8 mouse cellular contexts compared by ENCODE assay signal in the genomic region with DNA sequence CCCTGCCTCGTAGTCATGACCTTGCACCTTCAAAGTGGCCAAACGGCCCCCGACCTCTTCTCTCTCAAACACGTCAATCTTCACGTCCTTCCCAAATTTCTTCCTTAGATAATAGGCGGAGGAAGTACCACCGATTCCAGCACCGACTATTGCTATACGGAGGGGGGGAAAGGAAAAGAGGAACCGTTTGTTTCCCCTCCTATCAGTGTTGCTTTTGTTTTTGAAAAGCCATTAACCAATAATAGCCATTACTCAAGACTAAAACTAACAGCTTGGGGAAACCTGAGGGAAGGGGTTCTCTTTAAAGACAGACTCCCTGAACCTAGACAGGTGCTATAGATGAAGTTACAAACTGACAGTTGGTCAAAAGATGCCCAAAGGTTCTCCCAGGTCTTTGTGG. TPM values are rescaled to one million over a fixed set of nuclear protein-coding genes. Genes with fewer than 3 reads are reported as not detected.
DNase-seq lines count a peak whose midpoint lies in the region; ATAC-seq and TF ChIP-seq lines count a peak whose summit lies in the region.

No protein-coding gene starts in this region.

- TF ChIP-seq CTCF in kidney, adult 2 months (conservative IDR thresholded peaks at IDR 0.05; ENCODE audit: insufficient read depth, insufficient read length, low read depth, low read length) = no peak
- no peak for TF ChIP-seq CTCF in brain, embryonic 14.5 days (IDR thresholded peaks at IDR 0.05; ENCODE audit: borderline replicate concordance, extremely low read depth, insufficient read depth, insufficient read length)

- peak overlapping the region; percentile 80 for H3K4me2 ChIP-seq in hindbrain, embryonic 16.5 days (ENCODE audit: low read length)
- peak overlapping the region; percentile 63 for H3K4me2 ChIP-seq in midbrain, embryonic 15.5 days

- H3K9me3 ChIP-seq in hindbrain, embryonic 16.5 days (ENCODE audit: control insufficient read depth, low read length) = no peaks in the 10 kb centered on the region
- no peaks in the 10 kb centered on the region for H3K9me3 ChIP-seq in midbrain, embryonic 15.5 days

- no peaks in the 10 kb centered on the region for H3K27me3 ChIP-seq in kidney, adult 2 months (replicated peaks; ENCODE audit: control insufficient read depth, insufficient read depth, low read length)
- H3K27me3 ChIP-seq in hindbrain, embryonic 16.5 days (replicated peaks; ENCODE audit: control insufficient read depth, insufficient read depth, low read length) = no peaks in the 10 kb centered on the region
- H3K27me3 ChIP-seq in midbrain, embryonic 15.5 days (replicated peaks) = no peaks in the 10 kb centered on the region

- peaks cover 7% of the 10 kb centered on the region; the same call in 1 of the 2 replicates for H3K36me3 ChIP-seq in kidney, adult 2 months (ENCODE audit: control insufficient read depth, insufficient read depth, low read length)
- peaks cover 15% of the 10 kb centered on the region for H3K36me3 ChIP-seq in hindbrain, embryonic 16.5 days (ENCODE audit: control insufficient read depth, insufficient read depth, low read length)
- H3K36me3 ChIP-seq in midbrain, embryonic 15.5 days (replicated peaks) = peaks cover 13% of the 10 kb centered on the region

- H3K27ac ChIP-seq in kidney, adult 2 months (ENCODE audit: insufficient read depth, low read depth, low read length) = no peak overlapping the region
- H3K27ac ChIP-seq in hindbrain, embryonic 16.5 days (ENCODE audit: low read depth, low read length) = peak overlapping the region; percentile 94
- peak overlapping the region; percentile 93 for H3K27ac ChIP-seq in midbrain, embryonic 15.5 days

- peak overlapping the region; percentile 94 for H3K9ac ChIP-seq in hindbrain, embryonic 16.5 days (ENCODE audit: low read depth, low read length)
- peak overlapping the region; percentile 92 for H3K9ac ChIP-seq in midbrain, embryonic 15.5 days

- no peak for DNase-seq in kidney, adult 2 months
- DNase-seq in kidney, postnatal 14 days = no peak
- DNase-seq in brain, embryonic 14.5 days (ENCODE audit: low read depth) = peak; percentile 13
- DNase-seq in layer of hippocampus, adult 9-10 months (ENCODE audit: low spot score) = no peak
- DNase-seq in right cerebral cortex, postnatal 4 days = no peak
- no peak for DNase-seq in kidney, adult 8-10 months

- peaks cover 6% of the 10 kb centered on the region; the same call in 1 of the 2 replicates for H3K4me1 ChIP-seq in kidney, adult 2 months (ENCODE audit: control insufficient read depth, insufficient read depth, low read length)
- H3K4me1 ChIP-seq in hindbrain, embryonic 16.5 days (ENCODE audit: control insufficient read depth, insufficient read depth, low read depth, low read length) = peaks cover 28% of the 10 kb centered on the region
- H3K4me1 ChIP-seq in midbrain, embryonic 15.5 days = peaks cover 33% of the 10 kb centered on the region

- H3K4me3 ChIP-seq in kidney, adult 2 months (ENCODE audit: insufficient read depth, low read depth, low read length) = peak overlapping the region; percentile 88
- H3K4me3 ChIP-seq in hindbrain, embryonic 16.5 days (ENCODE audit: low read length) = peak overlapping the region; percentile 83
- H3K4me3 ChIP-seq in midbrain, embryonic 15.5 days = peak overlapping the region; percentile 91

- TF ChIP-seq POLR2A in kidney, adult 2 months (IDR thresholded peaks at IDR 0.05; ENCODE audit: low read depth, low read length) = no peak
- TF ChIP-seq POLR2A in brain, embryonic 14.5 days (IDR thresholded peaks at IDR 0.05; ENCODE audit: borderline replicate concordance, extremely low read depth, insufficient read depth, insufficient read length, poor library complexity, severe bottlenecking) = no peak

- ATAC-seq in hindbrain, embryonic 16.5 days = no peak
- ATAC-seq in midbrain, embryonic 15.5 days (replicated peaks) = no peak

- 25% methylated on average over 10 of the region's 10 CpGs for WGBS in kidney, adult 2 months
- 17% methylated on average over 10 of the region's 10 CpGs for WGBS in hindbrain, embryonic 16.5 days
- 12% methylated on average over 10 of the region's 10 CpGs for WGBS in midbrain, embryonic 15.5 days

RNA-seq across cellular contexts. Expression of gene Pcyox1, which starts 1.0 kb away (rescaled TPM):
- 56.4 and 56.8 TPM in 2 replicates for polyA plus RNA-seq in kidney, adult 2 months (2012; rRNA removed)
- polyA plus RNA-seq in brain, embryonic 14.5 days (2012; rRNA removed) = 71.4 and 72.1 TPM in 2 replicates
- 88.4 and 92.7 TPM in 2 replicates for polyA plus RNA-seq in hindbrain, embryonic 16.5 days (2015; fragmentation: Nextera tagmentation; extraction: Ambion mirVana)
- 93.3 and 96.5 TPM in 2 replicates for polyA plus RNA-seq in midbrain, embryonic 15.5 days (2015; fragmentation: Nextera tagmentation; extraction: Ambion mirVana)

RNA-seq across cellular contexts. Expression of gene Tia1, which starts 8.1 kb away (rescaled TPM):
- 11.5 TPM in 2 replicates for polyA plus RNA-seq in kidney, adult 2 months (2012; rRNA removed)
- 331 and 433 TPM in 2 replicates for polyA plus RNA-seq in brain, embryonic 14.5 days (2012; rRNA removed)
- 232 and 270 TPM in 2 replicates for polyA plus RNA-seq in hindbrain, embryonic 16.5 days (2015; fragmentation: Nextera tagmentation; extraction: Ambion mirVana)
- 334 and 360 TPM in 2 replicates for polyA plus RNA-seq in midbrain, embryonic 15.5 days (2015; fragmentation: Nextera tagmentation; extraction: Ambion mirVana)

RNA-seq across cellular contexts. Expression of gene Snrpg, which starts 24.9 kb away (rescaled TPM):
- polyA plus RNA-seq in kidney, adult 2 months (2012; rRNA removed) = 35.3 and 82.5 TPM in 2 replicates
- 175 and 203 TPM in 2 replicates for polyA plus RNA-seq in brain, embryonic 14.5 days (2012; rRNA removed)
- polyA plus RNA-seq in hindbrain, embryonic 16.5 days (2015; fragmentation: Nextera tagmentation; extraction: Ambion mirVana) = 234 and 259 TPM in 2 replicates
- 377 and 389 TPM in 2 replicates for polyA plus RNA-seq in midbrain, embryonic 15.5 days (2015; fragmentation: Nextera tagmentation; extraction: Ambion mirVana)

RNA-seq across cellular contexts. Expression of gene Gm44790, which starts 30.5 kb away (rescaled TPM):
- polyA plus RNA-seq in kidney, adult 2 months (2012; rRNA removed) = 2.9 and 6.7 TPM in 2 replicates
- 1.9 and 2.9 TPM in 2 replicates for polyA plus RNA-seq in brain, embryonic 14.5 days (2012; rRNA removed)
- not detected in 2 replicates for polyA plus RNA-seq in hindbrain, embryonic 16.5 days (2015; fragmentation: Nextera tagmentation; extraction: Ambion mirVana)
- not detected in 2 replicates for polyA plus RNA-seq in midbrain, embryonic 15.5 days (2015; fragmentation: Nextera tagmentation; extraction: Ambion mirVana)

RNA-seq across cellular contexts. Expression of gene Fam136a, which starts 30.5 kb away (rescaled TPM):
- 19.7 and 20.2 TPM in 2 replicates for polyA plus RNA-seq in kidney, adult 2 months (2012; rRNA removed)
- 56.5 and 58.2 TPM in 2 replicates for polyA plus RNA-seq in brain, embryonic 14.5 days (2012; rRNA removed)
- polyA plus RNA-seq in hindbrain, embryonic 16.5 days (2015; fragmentation: Nextera tagmentation; extraction: Ambion mirVana) = 112 and 114 TPM in 2 replicates
- 118 and 122 TPM in 2 replicates for polyA plus RNA-seq in midbrain, embryonic 15.5 days (2015; fragmentation: Nextera tagmentation; extraction: Ambion mirVana)

Comparison
In these comparisons a context has a peak if more than half of its experiments do, and no peak if none do; other contexts are left out.
1. RNA of gene Tia1, which starts 8.1 kb away (polyA plus RNA-seq): 334 to 360 TPM in midbrain, embryonic 15.5 days, 331 to 433 TPM in brain, embryonic 14.5 days and 232 to 270 TPM in hindbrain, embryonic 16.5 days; 11.5 TPM in kidney, adult 2 months; every median in the first group is over 10 times any median in the second.
2. Peak in every context shown above with its lines, with median percentiles within 50 percentile points of each other: H3K4me3 ChIP-seq.